Mouse (Mus musculus): Measurements from ENCODE around the gene Iffo1. TPM values are rescaled to one million over a fixed set of nuclear protein-coding genes. Genes with fewer than 3 reads are reported as not detected.

The Iffo1 gene
- polyA plus RNA-seq (2012; rRNA removed) = 35.0 and 36.4 TPM in 2 replicates

- peaks cover 2% of the 10 kb centered on the region; the same call in 1 of the 2 replicates for H3K36me3 ChIP-seq (ENCODE audit: control insufficient read depth, insufficient read depth, low read length)
- peak; percentile 96 for DNase-seq
- H3K27ac ChIP-seq (ENCODE audit: insufficient read depth, low read depth, low read length) = peak within 1 kb of the TSS; percentile 46
- peak within 1 kb of the TSS; percentile 65 for H3K4me3 ChIP-seq (ENCODE audit: insufficient read depth, low read depth, low read length)
- H3K27me3 ChIP-seq (replicated peaks; ENCODE audit: control insufficient read depth, insufficient read depth, low read length) = no peaks in the 10 kb centered on the region
- 2% methylated on average over 16 of the region's 16 CpGs for whole genome bisulfite sequencing
- peaks cover 29% of the 10 kb centered on the region for H3K4me1 ChIP-seq (ENCODE audit: control insufficient read depth, insufficient read depth, low read length)
- TF ChIP-seq POLR2A (IDR thresholded peaks at IDR 0.05; ENCODE audit: low read depth, low read length) = peak; percentile 38
- TF ChIP-seq CTCF (conservative IDR thresholded peaks at IDR 0.05; ENCODE audit: insufficient read depth, insufficient read length, low read depth, low read length) = peak; percentile 52
Measured at GRCm38 (mm10) chr6:125145001-125145400, at the start of gene Iffo1. Iffo1 (plus strand) TSS chr6:125145241.

DNA sequence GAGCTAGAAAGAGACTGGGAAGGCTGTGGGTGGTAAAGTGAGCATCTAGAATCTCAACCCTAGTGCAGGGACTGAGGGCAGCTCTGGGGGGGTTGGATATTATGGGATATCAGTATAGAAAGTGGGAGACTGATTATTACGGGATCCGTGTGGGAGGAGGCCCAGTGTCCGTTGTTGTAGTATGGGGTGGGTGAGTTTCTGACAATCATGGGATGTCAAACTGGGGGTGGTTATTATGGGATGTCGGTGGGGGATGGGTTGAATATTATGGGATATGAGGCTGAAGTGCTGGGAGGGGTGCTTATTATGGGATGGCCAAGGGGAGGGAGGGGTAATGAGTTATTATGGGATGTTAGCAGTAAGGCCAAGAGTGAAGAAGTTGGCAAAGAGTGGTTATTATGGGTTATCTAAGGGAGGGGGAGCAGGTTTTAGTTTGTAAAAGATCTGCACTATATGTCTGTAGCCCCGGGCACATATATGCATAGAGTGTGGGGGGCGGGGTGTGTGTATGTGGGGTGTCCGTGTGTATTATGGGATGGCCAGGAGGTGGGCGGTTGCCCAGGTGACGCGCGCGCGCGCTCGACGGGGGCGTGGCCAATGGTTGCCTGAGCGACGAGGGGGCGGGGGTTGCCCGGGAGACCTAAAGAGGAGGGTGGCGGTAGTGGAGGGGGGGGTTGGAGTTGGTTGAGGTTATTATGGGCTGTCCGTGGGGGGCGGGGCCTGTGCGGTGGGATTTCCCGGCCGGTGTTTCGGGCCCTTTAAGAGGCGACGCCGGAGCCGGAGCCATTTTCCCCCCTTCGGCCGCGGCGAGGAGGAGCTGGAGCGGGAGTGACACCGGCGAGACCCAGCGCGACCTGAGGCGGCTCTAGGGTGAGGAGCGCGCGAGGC lies 49.4 kb upstream of the Iffo1 start, which contains the start of gene Chd4:
Gene Chd4, plus strand, starts transcription at position 591 of the 888 bp plus-strand sequence.
- DNase-seq = peak; percentile 97

DNA sequence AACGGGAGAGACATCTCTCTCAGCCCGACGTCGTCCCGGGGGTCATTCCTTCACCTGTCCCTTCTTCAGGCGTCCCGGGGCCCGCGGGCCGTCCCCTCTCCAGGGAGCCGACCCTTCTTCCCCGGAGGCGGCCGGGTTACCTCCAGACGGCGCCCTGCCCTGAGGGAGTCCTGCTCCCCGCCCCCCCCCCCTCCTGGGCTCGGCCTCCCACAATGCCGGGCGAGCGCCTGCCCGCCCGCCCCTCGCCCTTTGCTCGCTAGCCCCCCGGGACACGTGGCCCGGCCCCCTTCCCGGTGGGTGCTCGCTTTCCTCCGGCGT lies 48.8 kb upstream of the Iffo1 start:
- H3K36me3 ChIP-seq (ENCODE audit: control insufficient read depth, insufficient read depth, low read length) = peaks cover 4% of the 10 kb centered on the region; the same call in 1 of the 2 replicates
- WGBS = under 1% methylated on average over 18 of the region's 32 CpGs
- no peak for DNase-seq
- peak overlapping the region; percentile 95 for H3K27ac ChIP-seq (ENCODE audit: insufficient read depth, low read depth, low read length)
- peak overlapping the region; percentile 99 for H3K4me3 ChIP-seq (ENCODE audit: insufficient read depth, low read depth, low read length)
- TF ChIP-seq CTCF (conservative IDR thresholded peaks at IDR 0.05; ENCODE audit: insufficient read depth, insufficient read length, low read depth, low read length) = no peak
- TF ChIP-seq POLR2A (IDR thresholded peaks at IDR 0.05; ENCODE audit: low read depth, low read length) = no peak
- H3K4me1 ChIP-seq (ENCODE audit: control insufficient read depth, insufficient read depth, low read length) = peaks cover 23% of the 10 kb centered on the region
- no peaks in the 10 kb centered on the region for H3K27me3 ChIP-seq (replicated peaks; ENCODE audit: control insufficient read depth, insufficient read depth, low read length)

More for the DNA sequence above, 49.4 kb upstream of the Iffo1 start, which contains the start of gene Chd4:
- Histone ChIP-seq H3K36me3 (ENCODE audit: control insufficient read depth, insufficient read depth, low read length) (peaks cover 2% of the 10 kb centered on the region; the same call in 1 of the 2 replicates), H3K4me1 (ENCODE audit: control insufficient read depth, insufficient read depth, low read length) (peaks cover 23% of the 10 kb centered on the region), H3K4me3 (ENCODE audit: insufficient read depth, low read depth, low read length) (peak within 1 kb of the TSS; percentile 99), H3K27me3 (replicated peaks; ENCODE audit: control insufficient read depth, insufficient read depth, low read length) (no peaks in the 10 kb centered on the region), H3K27ac (ENCODE audit: insufficient read depth, low read depth, low read length) (peak within 1 kb of the TSS; percentile 95)
- TF ChIP-seq CTCF (conservative IDR thresholded peaks at IDR 0.05; ENCODE audit: insufficient read depth, insufficient read length, low read depth, low read length) = no peak
- TF ChIP-seq POLR2A (IDR thresholded peaks at IDR 0.05; ENCODE audit: low read depth, low read length) = peak; percentile 69
- WGBS = 2% methylated on average over 44 of the region's 45 CpGs

DNA sequence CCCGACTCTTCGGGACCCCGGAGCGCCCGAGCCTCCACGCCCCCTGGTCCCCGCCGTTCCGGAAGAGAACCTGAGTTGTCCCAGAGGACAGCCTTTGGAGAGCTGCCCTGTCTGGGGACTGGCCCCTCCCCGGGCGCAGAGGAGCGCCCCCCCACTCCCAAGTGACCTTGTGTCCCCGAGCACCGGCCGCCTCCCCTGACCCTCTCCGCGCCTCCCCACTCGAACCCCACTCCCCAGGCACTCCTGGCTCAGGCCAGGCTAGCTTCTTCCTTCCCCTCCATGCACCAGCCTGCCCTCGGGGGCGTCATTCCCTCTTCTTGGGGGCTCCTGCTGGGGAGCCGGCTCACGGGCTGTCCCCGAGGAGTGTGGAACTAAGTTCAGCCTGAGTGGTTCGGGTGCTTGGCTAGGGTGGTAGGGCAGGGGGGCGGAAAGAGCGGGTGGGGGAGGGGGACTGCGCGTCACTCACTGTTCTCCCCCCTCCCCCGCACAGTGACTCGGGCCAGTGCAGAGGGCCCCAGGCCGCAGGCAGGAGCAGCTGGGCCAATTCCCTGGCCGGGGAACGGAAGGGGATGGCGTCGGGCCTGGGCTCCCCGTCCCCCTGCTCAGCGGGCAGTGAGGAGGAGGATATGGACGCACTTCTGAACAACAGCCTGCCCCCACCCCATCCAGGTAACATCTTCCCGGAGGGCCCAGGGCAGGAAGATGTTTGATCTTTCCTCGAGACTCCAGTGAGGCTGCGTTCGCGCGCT lies 48.3 kb upstream of the Iffo1 start:
- Histone ChIP-seq H3K36me3 (ENCODE audit: control insufficient read depth, insufficient read depth, low read length) (peaks cover 7% of the 10 kb centered on the region; the same call in 1 of the 2 replicates), H3K4me3 (ENCODE audit: insufficient read depth, low read depth, low read length) (peak overlapping the region; percentile 99), H3K4me1 (ENCODE audit: control insufficient read depth, insufficient read depth, low read length) (peaks cover 23% of the 10 kb centered on the region), H3K27me3 (replicated peaks; ENCODE audit: control insufficient read depth, insufficient read depth, low read length) (no peaks in the 10 kb centered on the region), H3K27ac (ENCODE audit: insufficient read depth, low read depth, low read length) (peak overlapping the region; percentile 95)
- DNase-seq = peak; percentile 80
- under 1% methylated on average over 43 of the region's 44 CpGs for WGBS
- TF ChIP-seq CTCF (conservative IDR thresholded peaks at IDR 0.05; ENCODE audit: insufficient read depth, insufficient read length, low read depth, low read length) (no peak), POLR2A (IDR thresholded peaks at IDR 0.05; ENCODE audit: low read depth, low read length) (no peak)

- WGBS = 2% methylated on average over 12 of the region's 12 CpGs
- Histone ChIP-seq H3K27me3 (replicated peaks; ENCODE audit: control insufficient read depth, insufficient read depth, low read length) (no peaks in the 10 kb centered on the region), H3K27ac (ENCODE audit: insufficient read depth, low read depth, low read length) (peak overlapping the region; percentile 95), H3K4me3 (ENCODE audit: insufficient read depth, low read depth, low read length) (peak overlapping the region; percentile 99), H3K4me1 (ENCODE audit: control insufficient read depth, insufficient read depth, low read length) (peaks cover 23% of the 10 kb centered on the region), H3K36me3 (ENCODE audit: control insufficient read depth, insufficient read depth, low read length) (peaks cover 11% of the 10 kb centered on the region)
- DNase-seq = peak; percentile 44
- TF ChIP-seq POLR2A (IDR thresholded peaks at IDR 0.05; ENCODE audit: low read depth, low read length) (no peak), CTCF (conservative IDR thresholded peaks at IDR 0.05; ENCODE audit: insufficient read depth, insufficient read length, low read depth, low read length) (no peak)
Measured at GRCm38 (mm10) chr6:125097346-125097689, 47.7 kb upstream of the Iffo1 start.

- peak overlapping the region; percentile 99 for H3K4me3 ChIP-seq (ENCODE audit: insufficient read depth, low read depth, low read length)
- no peaks in the 10 kb centered on the region for H3K27me3 ChIP-seq (replicated peaks; ENCODE audit: control insufficient read depth, insufficient read depth, low read length)
- WGBS = 23% methylated on average over 8 of the region's 8 CpGs
- peaks cover 23% of the 10 kb centered on the region for H3K4me1 ChIP-seq (ENCODE audit: control insufficient read depth, insufficient read depth, low read length)
- TF ChIP-seq POLR2A (IDR thresholded peaks at IDR 0.05; ENCODE audit: low read depth, low read length) (no peak), CTCF (conservative IDR thresholded peaks at IDR 0.05; ENCODE audit: insufficient read depth, insufficient read length, low read depth, low read length) (no peak)
- DNase-seq = no peak
- no peak overlapping the region for H3K27ac ChIP-seq (ENCODE audit: insufficient read depth, low read depth, low read length)
- H3K36me3 ChIP-seq (ENCODE audit: control insufficient read depth, insufficient read depth, low read length) = peaks cover 13% of the 10 kb centered on the region
Measured at GRCm38 (mm10) chr6:125097951-125098350, 47.1 kb upstream of the Iffo1 start.

All from kidney, adult 2 months (tissue).